Mouse (Mus musculus) B cell, adult (primary cell): ENCODE data around the gene Xiap. TPM values are rescaled to one million over a fixed set of nuclear protein-coding genes. Genes with fewer than 3 reads are reported as not detected.

ENCODE experiments used
- total RNA-seq: library from RNA; stranded (reverse); gene quantifications from 4 replicates; pipeline ENCODE4 v1.2.4, GENCODE M21; 2023; ENCODE audit not compliant: inconsistent age

Gene Xiap
- 49.5 to 58.0 TPM (median 54.6 TPM) in 4 replicates for total RNA-seq

GRCm38 (mm10) chrX:42059282-42060068, at the start of gene Xiap:
Gene Xiap (plus strand): TSS chrX:42059679.

GRCm38 (mm10) chrX:42148788-42149556, 89.5 kb downstream of the Xiap start, which contains the start of gene Stag2:
Gene Stag2 (plus strand): TSS chrX:42149317.

Other genes with a start within 250 kb of the Xiap start
- 95.6 to 139 TPM (median 118 TPM) in 4 replicates for gene Thoc2, start 139.0 kb upstream of the Xiap start, total RNA-seq
- 125 to 143 TPM (median 128 TPM) in 4 replicates for gene Stag2, start 89.6 kb downstream of the Xiap start, total RNA-seq